Mouse (Mus musculus) brain, embryonic 14.5 days (tissue): ENCODE measurements around the gene Gbp2b. TPM values are rescaled to one million over a fixed set of nuclear protein-coding genes. Genes with fewer than 3 reads are reported as not detected.

Source experiments
- DNase-seq: peaks from one replicate; pipeline ENCODE4 v3.0.0-alpha.2; 2011; ENCODE audit warnings: low read depth
- CTCF ChIP-seq: fragments of 200-500 bp; IDR thresholded peaks from 2 replicates; pipeline ENCODE4 v1.5.1; 2012; ENCODE audit warnings: inconsistent platforms, mild to moderate bottlenecking, moderate library complexity, borderline replicate concordance; ENCODE audit not compliant: insufficient read depth, insufficient read length; ENCODE audit errors: extremely low read depth
- POLR2A ChIP-seq: fragments of 200-500 bp; IDR thresholded peaks from 2 replicates; pipeline ENCODE4 v1.6.1; 2012; ENCODE audit warnings: mild to moderate bottlenecking, inconsistent platforms, borderline replicate concordance; ENCODE audit not compliant: poor library complexity, insufficient read depth, insufficient read length, severe bottlenecking; ENCODE audit errors: extremely low read depth
- polyA plus RNA-seq: library from polyadenylated mRNA; depleted of rRNA; stranded (reverse); fragments of >200 nt; gene quantifications from 2 replicates; pipeline ENCODE4 v1.2.3, GENCODE M21; 2012

Gene Gbp2b
- polyA plus RNA-seq, 1 experiment = not detected

- DNase-seq = no peak
- TF ChIP-seq POLR2A (no peak), CTCF (no peak)
Observed at GRCm38 (mm10) chr3:142577108-142577507, 17.5 kb upstream of the Gbp2b start.

GRCm38 (mm10) chr3:142578342-142578741, 16.3 kb upstream of the Gbp2b start:
- TF ChIP-seq POLR2A = no peak
- no peak for DNase-seq

- DNase-seq = no peak
- no peak for TF ChIP-seq POLR2A
- TF ChIP-seq CTCF = no peak
Observed at GRCm38 (mm10) chr3:142583067-142583466, 11.6 kb upstream of the Gbp2b start.

DNA sequence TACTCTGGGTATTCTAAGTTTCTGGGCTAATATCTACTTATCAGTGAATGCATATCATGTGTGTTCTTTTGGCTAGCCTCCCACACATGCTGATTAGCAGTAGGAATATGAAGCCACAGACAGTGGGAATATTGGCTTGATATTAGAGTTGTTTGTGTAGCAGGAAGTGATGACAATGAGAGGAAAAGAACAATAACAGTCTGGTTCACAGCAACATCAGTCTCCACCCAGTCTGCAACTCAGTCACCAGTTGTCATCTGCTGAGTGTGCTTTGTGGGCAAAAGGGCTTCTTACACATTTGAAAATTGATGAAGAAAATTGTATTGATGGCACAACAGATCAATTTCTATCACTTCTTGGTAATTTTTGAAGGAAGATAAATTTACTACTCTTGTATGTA, 7.3 kb upstream of the Gbp2b start:
- no peak for DNase-seq
- TF ChIP-seq CTCF = no peak
- TF ChIP-seq POLR2A = no peak

- no peak for TF ChIP-seq POLR2A
- no peak for TF ChIP-seq CTCF
- DNase-seq = peak; percentile 5
Observed at GRCm38 (mm10) chr3:142588888-142589287, 5.8 kb upstream of the Gbp2b start.

- TF ChIP-seq POLR2A = no peak
- no peak for TF ChIP-seq CTCF
- no peak for DNase-seq
Observed at GRCm38 (mm10) chr3:142590431-142591067, 4.1 kb upstream of the Gbp2b start.

DNA sequence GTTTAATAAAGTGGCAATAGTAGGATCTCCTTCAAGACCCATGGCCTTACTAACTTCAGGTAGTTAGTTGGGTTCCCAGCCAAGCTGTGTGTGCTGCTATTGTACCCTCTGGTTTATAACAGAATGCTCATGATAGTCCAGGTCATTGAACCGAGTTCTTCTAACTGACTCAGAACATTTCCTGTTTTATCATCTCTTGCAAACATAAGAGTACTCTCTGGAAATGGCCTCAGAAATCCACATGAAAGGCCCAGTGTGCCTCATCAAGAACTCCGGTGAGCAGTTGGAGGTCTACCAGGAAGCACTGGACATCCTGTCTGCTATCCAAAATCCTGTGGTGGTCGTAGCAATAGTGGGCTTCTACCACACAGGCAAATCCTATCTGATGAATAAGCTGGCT, 3.3 kb downstream of the Gbp2b start:
- DNase-seq = no peak
- no peak for TF ChIP-seq CTCF
- no peak for TF ChIP-seq POLR2A

DNA sequence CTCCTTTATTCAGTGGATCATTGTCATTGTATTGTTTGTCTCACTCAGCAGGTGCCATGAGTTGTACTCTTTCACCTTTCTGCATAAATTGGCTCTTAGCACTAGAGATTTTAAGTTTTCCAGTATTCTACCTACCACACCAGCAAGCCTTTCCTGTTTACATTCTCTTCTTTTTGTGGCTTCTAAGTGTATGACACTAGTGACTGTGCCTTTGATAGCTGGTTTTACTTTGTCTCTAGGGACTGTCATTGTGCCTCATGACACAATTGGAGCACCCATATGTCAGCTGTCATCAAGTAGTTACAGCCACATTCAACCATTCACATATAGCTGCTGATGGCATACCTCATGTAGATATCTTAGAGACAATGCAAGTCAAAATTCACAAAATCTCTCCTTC, 7.0 kb downstream of the Gbp2b start:
- TF ChIP-seq CTCF (no peak), POLR2A (no peak)
- DNase-seq = no peak

DNA sequence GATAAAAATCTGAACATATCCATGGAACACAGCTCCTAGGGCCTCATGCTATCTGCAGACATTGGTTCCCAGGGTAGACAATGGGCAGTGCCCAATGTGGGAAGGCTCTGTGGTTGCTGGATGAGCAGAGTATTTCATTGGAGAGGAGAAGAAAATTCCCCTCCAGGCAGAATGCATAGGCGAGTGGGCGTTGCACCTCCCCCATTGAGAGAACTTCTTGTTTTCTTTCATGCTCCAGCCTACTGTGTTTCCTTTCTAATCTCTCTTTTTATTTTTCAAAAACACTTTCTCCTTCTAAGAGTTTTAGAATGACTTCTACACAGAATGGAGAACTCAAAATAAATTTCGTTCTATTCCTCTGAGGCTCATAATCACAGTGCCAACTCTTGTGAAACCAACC, 24.0 kb downstream of the Gbp2b start:
- TF ChIP-seq POLR2A (no peak), CTCF (no peak)
- no peak for DNase-seq

GRCm38 (mm10) chr3:142619606-142620005, 25.0 kb downstream of the Gbp2b start:
- TF ChIP-seq CTCF (no peak), POLR2A (no peak)

GRCm38 (mm10) chr3:142620111-142620955, 25.7 kb downstream of the Gbp2b start, which contains the start of gene Gbp2:
TSS of gene Gbp2 (plus strand) at chr3:142620602.
- TF ChIP-seq CTCF = no peak
- TF ChIP-seq POLR2A = no peak
- peak; percentile 3 for DNase-seq

More at GRCm38 (mm10) chr3:142619606-142620005, 25.0 kb downstream of the Gbp2b start:
- no peak for DNase-seq
